Mouse (Mus musculus) midbrain, embryonic 16.5 days (tissue): Measurements from ENCODE around the gene Mast3. TPM values are rescaled to one million over a fixed set of nuclear protein-coding genes. Genes with fewer than 3 reads are reported as not detected.

ENCODE experiments used
- ATAC-seq: fragments of 200-750 bp; cut with Nextera tagmentation; 2 replicates; pipeline ENCODE4 v1.8.0; 2017; ENCODE audit warnings: moderate TSS enrichment
- H3K27ac ChIP-seq: fragments of 300-500 bp; sonication (generic); 2 replicates; pipeline ENCODE4 v1.5.1; 2014; ENCODE audit warnings: mild to moderate bottlenecking, low read length, mixed read lengths
- H3K27me3 ChIP-seq: fragments of 300-500 bp; sonication (generic); 2 replicates; pipeline ENCODE4 v1.6.1; 2014; ENCODE audit warnings: low read depth, low read length, mixed read lengths; ENCODE audit not compliant: control insufficient read depth, insufficient read depth
- H3K36me3 ChIP-seq: fragments of 300-500 bp; sonication (generic); 2 replicates; pipeline ENCODE4 v1.6.1; 2014; ENCODE audit warnings: mild to moderate bottlenecking, low read length, moderate library complexity, mixed read lengths; ENCODE audit not compliant: control insufficient read depth, insufficient read depth
- H3K4me1 ChIP-seq: fragments of 300-500 bp; sonication (generic); 2 replicates; pipeline ENCODE4 v1.6.1; 2014; ENCODE audit warnings: mild to moderate bottlenecking, low read length, mixed read lengths; ENCODE audit not compliant: control insufficient read depth, insufficient read depth
- H3K4me2 ChIP-seq: fragments of 300-500 bp; sonication (generic); 2 replicates; pipeline ENCODE4 v1.6.1; 2014; ENCODE audit warnings: mild to moderate bottlenecking, low read length, mixed read lengths
- H3K4me3 ChIP-seq: fragments of 300-500 bp; sonication (generic); 2 replicates; pipeline ENCODE4 v1.5.1; 2014; ENCODE audit warnings: low read depth, mild to moderate bottlenecking, low read length, moderate library complexity, mixed read lengths
- H3K9ac ChIP-seq: fragments of 300-500 bp; sonication (generic); 2 replicates; pipeline ENCODE4 v1.6.1; 2014; ENCODE audit warnings: low read depth, low read length, mixed read lengths
- H3K9me3 ChIP-seq: fragments of 300-500 bp; sonication (generic); replicated peaks from 2 replicates; pipeline ENCODE4 v1.6.1; 2014; ENCODE audit warnings: mild to moderate bottlenecking, low read length, mixed read lengths; ENCODE audit not compliant: control insufficient read depth, poor library complexity, severe bottlenecking
- WGBS: fragments of 180-500 bp; shearing (Covaris S2); extraction: QIAGEN DNeasy Blood & Tissue Kit; methylation state at CpG from one replicate; pipeline ENCODE4 v1.1.7; 2014; 5-methylcytosine and 5-hydroxymethylcytosine counted together
- polyA plus RNA-seq: library from polyadenylated mRNA; unstranded; fragments of >200 nt; fragmentation: Nextera tagmentation; extraction: Ambion mirVana; gene quantifications from 2 replicates; pipeline ENCODE4 v1.2.1, GENCODE M21; 2015

Mast3 gene
- polyA plus RNA-seq, 1 experiment from 2014 or later: 23.2 TPM

DNA sequence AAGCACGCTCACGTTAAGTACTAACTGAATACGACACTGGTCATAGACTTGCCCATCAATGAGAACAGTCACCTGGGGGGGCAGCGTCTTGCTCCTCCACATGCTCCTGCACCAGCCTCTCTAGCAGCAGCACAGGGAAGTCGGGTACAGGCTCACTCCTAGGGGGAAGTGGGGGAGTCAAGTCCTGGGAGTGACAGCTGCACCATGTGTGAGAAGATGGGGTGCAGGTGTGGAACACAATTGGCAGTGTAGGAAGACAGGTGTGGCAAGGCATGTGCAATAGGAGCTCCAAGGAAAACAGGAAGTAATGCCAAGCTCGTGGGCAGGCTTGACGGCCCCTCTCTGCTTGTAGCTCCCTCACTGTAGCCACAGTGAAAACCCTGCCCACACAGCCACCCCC is 33.6 kb downstream of the Mast3 start:
- WGBS: 92% methylated on average over 7 of the region's 7 CpGs
- no peak overlapping the region for H3K9ac ChIP-seq
- H3K4me1 ChIP-seq: peaks cover 36% of the 10 kb centered on the region
- peaks cover 4% of the 10 kb centered on the region for H3K27me3 ChIP-seq
- no peak overlapping the region for H3K4me3 ChIP-seq
- H3K27ac ChIP-seq: no peak overlapping the region
- peaks cover 35% of the 10 kb centered on the region for H3K36me3 ChIP-seq
- no peaks in the 10 kb centered on the region for H3K9me3 ChIP-seq
- no peak overlapping the region for H3K4me2 ChIP-seq
- ATAC-seq: no peak

- Histone ChIP-seq H3K4me1 (peaks cover 39% of the 10 kb centered on the region), H3K4me2 (no peak overlapping the region), H3K27ac (no peak overlapping the region), H3K36me3 (peaks cover 35% of the 10 kb centered on the region), H3K4me3 (no peak overlapping the region), H3K9ac (no peak overlapping the region), H3K9me3 (no peaks in the 10 kb centered on the region), H3K27me3 (peaks cover 4% of the 10 kb centered on the region)
- 96% methylated on average over 13 of the region's 13 CpGs for WGBS
- no peak for ATAC-seq
Measured at GRCm38 (mm10) chr8:70770748-70771147, 34.1 kb downstream of the Mast3 start.

GRCm38 (mm10) chr8:70769858-70770257 is 35.0 kb downstream of the Mast3 start:
- Histone ChIP-seq H3K27ac (no peak overlapping the region), H3K9ac (peak overlapping the region; percentile 25; the same call in 1 of the 2 replicates), H3K4me2 (no peak overlapping the region), H3K36me3 (peaks cover 35% of the 10 kb centered on the region), H3K4me3 (no peak overlapping the region), H3K4me1 (peaks cover 31% of the 10 kb centered on the region), H3K27me3 (peaks cover 4% of the 10 kb centered on the region), H3K9me3 (no peaks in the 10 kb centered on the region)
- 72% methylated on average over 12 of the region's 12 CpGs for WGBS
- no peak for ATAC-seq

GRCm38 (mm10) chr8:70769359-70769758 is 35.5 kb downstream of the Mast3 start:
- no peak overlapping the region for H3K9ac ChIP-seq
- no peak overlapping the region for H3K4me3 ChIP-seq
- H3K27ac ChIP-seq: no peak overlapping the region
- H3K4me1 ChIP-seq: peaks cover 26% of the 10 kb centered on the region
- H3K4me2 ChIP-seq: no peak overlapping the region
- H3K27me3 ChIP-seq: peaks cover 4% of the 10 kb centered on the region
- peak; percentile 73 for ATAC-seq
- H3K36me3 ChIP-seq: peaks cover 35% of the 10 kb centered on the region
- no peaks in the 10 kb centered on the region for H3K9me3 ChIP-seq
- 5% methylated on average over 26 of the region's 26 CpGs for WGBS

DNA sequence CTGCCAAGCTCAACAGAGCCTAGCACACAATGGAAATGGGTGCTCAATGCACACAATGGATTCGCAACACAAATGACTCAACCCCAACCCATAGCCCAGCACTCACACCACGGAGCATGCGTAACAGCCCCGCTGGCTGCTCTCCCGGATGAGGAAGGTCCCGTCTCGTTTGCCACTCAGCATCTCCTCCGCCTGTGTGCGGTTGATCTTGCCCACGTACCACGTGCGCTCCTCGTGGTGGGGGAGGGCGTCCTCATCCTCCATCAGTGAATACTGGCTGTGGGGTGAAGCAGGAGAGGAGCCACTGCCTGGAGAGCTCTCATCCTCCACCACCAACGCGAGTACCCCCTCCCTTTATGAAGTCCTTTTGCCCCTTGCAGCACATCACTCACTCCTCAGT is 35.9 kb downstream of the Mast3 start:
- Histone ChIP-seq H3K4me3 (no peak overlapping the region), H3K4me1 (peaks cover 22% of the 10 kb centered on the region), H3K4me2 (no peak overlapping the region), H3K9ac (no peak overlapping the region), H3K27me3 (peaks cover 4% of the 10 kb centered on the region), H3K27ac (no peak overlapping the region), H3K36me3 (peaks cover 35% of the 10 kb centered on the region), H3K9me3 (no peaks in the 10 kb centered on the region)
- 89% methylated on average over 16 of the region's 16 CpGs for WGBS
- ATAC-seq: peak; percentile 10; the same call in 1 of the 2 replicates

GRCm38 (mm10) chr8:70768231-70768776 is 36.5 kb downstream of the Mast3 start:
- ATAC-seq: no peak
- peaks cover 35% of the 10 kb centered on the region for H3K36me3 ChIP-seq
- H3K4me3 ChIP-seq: no peak overlapping the region
- 95% methylated on average over 32 of the region's 32 CpGs for WGBS
- peaks cover 4% of the 10 kb centered on the region for H3K27me3 ChIP-seq
- peaks cover 16% of the 10 kb centered on the region for H3K4me1 ChIP-seq
- H3K9ac ChIP-seq: no peak overlapping the region
- H3K9me3 ChIP-seq: no peaks in the 10 kb centered on the region
- H3K27ac ChIP-seq: no peak overlapping the region
- H3K4me2 ChIP-seq: no peak overlapping the region

DNA sequence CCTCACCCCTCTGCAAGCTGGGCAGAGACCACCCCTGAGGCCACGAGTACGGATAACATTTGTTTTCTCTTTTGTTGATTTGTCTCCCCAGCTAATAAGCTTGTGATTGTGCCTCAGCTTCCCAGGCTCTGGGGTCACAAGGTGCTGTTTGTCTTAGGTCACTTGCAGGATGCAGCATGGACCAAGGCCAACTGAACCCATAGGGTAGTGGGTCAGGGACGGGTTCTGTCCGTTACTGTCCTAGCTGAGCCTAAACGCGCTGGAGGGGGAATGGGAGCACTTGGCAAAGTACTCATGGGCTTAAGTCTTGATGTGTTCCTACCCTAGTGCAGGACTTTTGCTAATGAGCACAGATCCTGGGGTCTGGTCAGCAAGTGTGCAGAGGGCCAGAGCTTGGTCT is 37.4 kb downstream of the Mast3 start:
- Histone ChIP-seq H3K4me3 (no peak overlapping the region), H3K9me3 (no peaks in the 10 kb centered on the region), H3K4me2 (no peak overlapping the region), H3K36me3 (peaks cover 35% of the 10 kb centered on the region), H3K27ac (no peak overlapping the region), H3K9ac (no peak overlapping the region), H3K27me3 (peaks cover 4% of the 10 kb centered on the region), H3K4me1 (peaks cover 11% of the 10 kb centered on the region)
- ATAC-seq: no peak
- 77% methylated on average over 6 of the region's 6 CpGs for WGBS

DNA sequence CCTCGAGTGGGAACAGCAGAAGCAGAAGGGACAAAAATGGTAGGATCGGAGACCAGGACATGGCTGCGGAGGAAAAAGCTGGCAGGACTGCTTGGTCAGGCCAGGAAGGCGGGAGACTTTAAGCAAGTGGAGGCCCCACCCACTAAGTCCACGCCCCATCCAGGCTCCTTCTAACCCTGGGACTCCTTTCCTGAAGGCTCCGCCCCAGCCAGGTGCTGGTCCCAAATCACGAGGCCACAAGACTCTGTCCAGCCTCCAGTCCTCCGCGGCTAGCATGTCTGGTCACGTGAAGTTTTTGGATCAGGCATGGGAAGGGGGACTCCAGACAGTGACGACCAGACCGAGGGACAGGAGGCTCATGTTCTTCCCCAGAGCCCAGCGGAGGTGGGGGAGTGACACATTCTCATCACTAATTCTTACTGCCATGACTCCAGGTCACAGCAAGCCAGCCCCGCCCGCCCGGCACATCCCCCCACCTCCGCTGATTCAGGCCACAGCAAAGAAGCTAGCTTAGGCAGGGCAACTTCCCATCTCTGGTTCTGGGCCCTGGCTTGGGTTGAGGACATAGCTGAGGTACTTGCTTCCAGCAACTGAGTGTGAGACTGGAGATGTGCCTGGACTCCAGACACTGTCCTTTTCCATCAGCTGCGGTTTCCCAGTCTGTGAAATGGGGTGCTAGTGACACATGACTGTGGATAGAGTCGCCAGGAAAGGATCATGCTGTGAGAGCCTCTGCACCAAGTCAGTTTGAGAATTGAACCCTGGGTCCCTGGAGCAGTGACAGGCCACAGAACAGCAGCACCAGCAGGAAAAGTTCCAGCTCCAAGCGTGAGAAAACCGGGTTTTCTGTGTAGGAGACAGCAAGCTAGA is 38.0 kb downstream of the Mast3 start:
- H3K27ac ChIP-seq: no peak overlapping the region
- H3K36me3 ChIP-seq: peaks cover 28% of the 10 kb centered on the region
- H3K27me3 ChIP-seq: peaks cover 4% of the 10 kb centered on the region
- H3K4me2 ChIP-seq: peak overlapping the region; percentile 48
- no peaks in the 10 kb centered on the region for H3K9me3 ChIP-seq
- H3K9ac ChIP-seq: peak overlapping the region; percentile 50
- peaks cover 11% of the 10 kb centered on the region for H3K4me1 ChIP-seq
- WGBS: 10% methylated on average over 21 of the region's 21 CpGs
- peak overlapping the region; percentile 12; the same call in 1 of the 2 replicates for H3K4me3 ChIP-seq
- ATAC-seq: no peak
